Mouse (Mus musculus) kidney, postnatal 0 days (tissue): ENCODE results near the gene Sf3a1. TPM values are rescaled to one million over a fixed set of nuclear protein-coding genes. Genes with fewer than 3 reads are reported as not detected.
A peak's percentile ranks its signal among the peaks of the same experiment; 100 is the strongest.

ENCODE experiments used
- ATAC-seq: fragments of 200-750 bp; cut with Nextera tagmentation; replicated peaks from 2 replicates; pipeline ENCODE4 v1.8.0; 2017; ENCODE audit warnings: low read depth, moderate number of reproducible peaks, moderate TSS enrichment, moderate library complexity; ENCODE audit not compliant: low FRiP score
- DNase-seq: peaks from one replicate; pipeline ENCODE4 v3.0.0-alpha.2; 2016; ENCODE audit warnings: low spot score
- H3K27ac ChIP-seq: fragments of 300-500 bp; sonication (generic); 2 replicates; pipeline ENCODE4 v1.5.1; 2014; ENCODE audit warnings: mild to moderate bottlenecking
- H3K27me3 ChIP-seq: fragments of 300-500 bp; sonication (generic); 2 replicates; pipeline ENCODE4 v1.6.1; 2014; ENCODE audit warnings: low read length, mixed read lengths; ENCODE audit not compliant: insufficient read depth
- H3K36me3 ChIP-seq: fragments of 300-500 bp; sonication (generic); 2 replicates; pipeline ENCODE4 v1.6.1; 2014; ENCODE audit warnings: low read length, mixed read lengths; ENCODE audit not compliant: insufficient read depth
- H3K4me1 ChIP-seq: fragments of 300-500 bp; sonication (generic); replicated peaks from 2 replicates; pipeline ENCODE4 v1.6.1; 2014; ENCODE audit warnings: antibody characterized with exemption, low read length, mixed read lengths; ENCODE audit not compliant: insufficient read depth
- H3K4me2 ChIP-seq: fragments of 300-500 bp; sonication (generic); 2 replicates; pipeline ENCODE4 v1.6.1; 2014; ENCODE audit warnings: mild to moderate bottlenecking, low read length, moderate library complexity, mixed read lengths
- H3K4me3 ChIP-seq: fragments of 300-500 bp; sonication (generic); replicated peaks from 2 replicates; pipeline ENCODE4 v1.5.1; 2014; ENCODE audit warnings: low read depth, low read length
- H3K9ac ChIP-seq: fragments of 300-500 bp; sonication (generic); 2 replicates; pipeline ENCODE4 v1.6.1; 2014; ENCODE audit warnings: low read depth, low read length
- H3K9me3 ChIP-seq: fragments of 300-500 bp; sonication (generic); replicated peaks from 2 replicates; pipeline ENCODE4 v1.6.1; 2016; ENCODE audit warnings: low read length, inconsistent platforms, mixed read lengths
- CTCF ChIP-seq: IDR thresholded peaks from 2 replicates; pipeline ENCODE4 v1.5.1; 2016; ENCODE audit warnings: antibody characterized with exemption, low read depth, mild to moderate bottlenecking, moderate library complexity
- WGBS: fragments of 180-500 bp; shearing (Covaris S2); extraction: QIAGEN DNeasy Blood & Tissue Kit; methylation state at CpG from one replicate; pipeline ENCODE4 v1.1.7; 2014; 5-methylcytosine and 5-hydroxymethylcytosine counted together
- polyA plus RNA-seq: library from polyadenylated mRNA; unstranded; fragments of >200 nt; fragmentation: Nextera tagmentation; extraction: Ambion mirVana; gene quantifications from 2 replicates; pipeline ENCODE4 v1.2.1, GENCODE M21; 2015

The Sf3a1 gene
- polyA plus RNA-seq, 1 experiment from 2014 or later: 31.2 TPM

DNA sequence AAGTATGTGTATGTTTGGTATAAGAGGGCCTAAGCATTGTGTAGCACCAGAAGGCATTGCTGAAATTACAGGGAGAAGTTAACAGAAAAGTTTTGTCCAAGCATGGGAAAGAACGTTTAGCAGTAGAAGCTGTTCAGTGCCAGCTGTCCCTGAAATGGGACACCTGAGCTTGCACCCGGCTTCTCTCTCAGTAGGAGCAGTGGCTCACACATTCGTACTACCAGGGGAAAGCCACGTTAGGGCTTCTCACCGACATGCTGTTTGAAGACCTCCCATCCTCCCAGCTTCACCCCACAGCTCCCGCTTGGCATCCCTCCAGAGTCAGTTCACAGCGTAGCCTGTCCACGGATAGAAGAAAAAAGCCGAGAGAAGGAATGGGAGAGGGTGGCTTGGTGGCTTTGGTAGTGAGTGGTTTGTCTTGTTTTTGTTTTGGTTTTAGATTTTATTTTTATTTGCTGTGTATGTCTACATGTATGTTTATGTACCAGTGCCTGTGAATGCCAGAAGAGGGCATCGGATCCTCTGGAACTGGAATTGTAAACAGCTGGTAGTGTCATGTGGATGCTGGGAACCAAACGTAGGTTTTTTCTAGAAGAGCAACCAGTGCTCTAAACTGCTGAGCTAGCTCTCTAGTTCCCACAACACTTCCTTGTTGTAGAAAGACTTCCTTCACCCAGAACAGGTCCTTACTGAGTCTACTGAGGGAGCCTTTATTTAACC is 42.0 kb downstream of the Sf3a1 start:
- WGBS: 50% methylated on average over 11 of the region's 11 CpGs
- no peak overlapping the region for H3K27ac ChIP-seq
- H3K4me2 ChIP-seq: no peak overlapping the region
- no peaks in the 10 kb centered on the region for H3K27me3 ChIP-seq
- no peak overlapping the region for H3K4me3 ChIP-seq
- TF ChIP-seq CTCF: 0 out of 2 replicates have a peak, but pooled peaks have one; percentile 15
- no peak for DNase-seq
- no peak for ATAC-seq
- H3K36me3 ChIP-seq: no peaks in the 10 kb centered on the region
- H3K9ac ChIP-seq: no peak overlapping the region
- no peaks in the 10 kb centered on the region for H3K9me3 ChIP-seq
- H3K4me1 ChIP-seq: peaks cover 22% of the 10 kb centered on the region

DNA sequence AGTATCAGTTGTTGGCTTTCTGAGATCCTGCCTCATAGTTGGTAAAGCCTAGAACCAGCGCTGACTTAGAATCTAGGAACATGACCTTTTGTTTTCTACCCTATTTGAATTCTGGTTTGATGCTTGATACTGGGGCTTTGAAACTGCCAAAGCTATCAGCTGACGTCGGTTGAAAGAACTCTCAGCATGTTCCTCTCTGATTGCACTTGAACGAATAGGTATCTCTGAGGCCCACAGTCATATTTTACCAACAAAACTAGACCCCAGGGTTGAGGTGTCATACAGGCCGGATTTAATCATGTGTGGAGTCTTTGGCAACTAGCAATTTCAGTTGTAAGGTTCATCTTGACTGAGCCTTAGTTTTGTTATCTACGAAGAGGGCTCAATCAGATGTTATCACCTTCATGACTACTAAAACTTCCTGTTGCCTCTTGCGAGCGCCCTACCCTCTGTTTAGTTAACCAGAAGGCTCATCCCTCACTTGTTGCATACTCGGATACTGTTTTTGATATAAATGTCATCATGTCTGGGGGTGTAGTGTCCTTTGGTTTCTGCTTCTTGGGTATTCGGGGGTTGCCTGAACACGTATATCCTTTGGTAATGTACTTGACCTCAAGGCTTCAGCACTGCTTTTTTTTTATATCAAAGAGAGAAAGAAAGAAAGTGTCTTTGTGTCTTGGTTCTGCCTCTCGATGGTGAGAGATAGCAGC is 43.0 kb downstream of the Sf3a1 start:
- 61% methylated on average over 12 of the region's 12 CpGs for WGBS
- Histone ChIP-seq H3K4me2 (no peak overlapping the region), H3K4me1 (peaks cover 15% of the 10 kb centered on the region), H3K36me3 (peaks cover 9% of the 10 kb centered on the region; the same call in 1 of the 2 replicates), H3K9me3 (no peaks in the 10 kb centered on the region), H3K27ac (peak overlapping the region; percentile 77), H3K4me3 (no peak overlapping the region), H3K9ac (no peak overlapping the region), H3K27me3 (no peaks in the 10 kb centered on the region)
- TF ChIP-seq CTCF: no peak
- ATAC-seq: no peak
- no peak for DNase-seq

DNA sequence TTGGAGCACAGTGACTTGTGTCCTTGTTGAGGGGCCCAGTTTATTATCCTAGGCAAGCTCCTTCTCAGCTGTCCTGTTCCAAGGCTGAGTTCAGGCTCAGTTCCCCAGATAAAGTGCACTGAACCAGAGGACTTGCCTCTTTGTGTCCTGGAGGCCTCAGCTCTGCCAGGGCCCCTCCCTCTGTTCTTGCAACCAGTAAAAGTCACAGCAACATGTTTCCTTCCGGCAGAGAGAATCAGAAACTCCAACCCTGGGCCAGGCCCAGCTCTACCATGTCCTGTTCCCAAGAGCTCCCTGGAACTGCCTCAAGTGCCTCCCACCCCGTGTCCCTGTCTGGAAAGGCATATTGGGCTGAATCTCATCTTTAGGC is 43.5 kb downstream of the Sf3a1 start:
- peaks cover 9% of the 10 kb centered on the region for H3K36me3 ChIP-seq

DNA sequence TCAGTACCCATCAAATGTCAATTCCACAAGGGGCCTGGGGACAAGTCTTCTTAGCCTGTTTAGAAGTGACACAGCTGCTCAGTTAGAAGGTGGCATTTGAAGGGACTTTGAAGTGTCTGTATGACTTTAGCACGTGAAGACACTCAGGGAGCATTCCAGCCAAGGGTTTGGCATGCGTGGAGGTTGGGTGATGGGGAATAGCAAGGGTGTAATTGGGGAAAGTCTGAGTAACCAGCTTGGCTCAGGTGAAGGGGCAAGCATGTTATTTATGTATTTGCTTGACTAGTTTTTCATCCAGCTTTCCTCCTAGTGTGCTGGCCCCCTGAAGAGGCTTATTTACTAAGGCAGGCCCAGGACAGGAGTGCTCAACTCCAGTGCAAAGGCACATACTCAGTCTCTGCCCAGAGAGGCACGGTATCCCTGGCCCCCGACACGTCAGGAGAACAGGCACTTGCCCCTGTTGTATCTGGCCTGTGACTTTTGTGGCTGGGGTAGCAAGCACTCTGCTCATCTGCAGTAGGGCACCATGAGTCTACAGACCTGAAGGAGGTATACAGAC is 45.0 kb downstream of the Sf3a1 start:
- H3K4me1 ChIP-seq: peaks cover 15% of the 10 kb centered on the region
- 77% methylated on average over 5 of the region's 5 CpGs for WGBS
- ATAC-seq (no peak; the same call in 1 of the 2 replicates), DNase-seq (no peak)
- H3K36me3 ChIP-seq: peaks cover 20% of the 10 kb centered on the region
- no peak overlapping the region for H3K9ac ChIP-seq
- H3K27me3 ChIP-seq: no peaks in the 10 kb centered on the region
- H3K9me3 ChIP-seq: no peaks in the 10 kb centered on the region
- no peak overlapping the region for H3K4me2 ChIP-seq
- no peak for TF ChIP-seq CTCF
- no peak overlapping the region for H3K4me3 ChIP-seq
- 0 out of 2 replicates have a peak overlapping the region, but pooled peaks have one; percentile 13 for H3K27ac ChIP-seq

More for the DNA sequence above, 43.5 kb downstream of the Sf3a1 start:
- no peaks in the 10 kb centered on the region for H3K27me3 ChIP-seq
- peaks cover 15% of the 10 kb centered on the region for H3K4me1 ChIP-seq
- no peak overlapping the region for H3K9ac ChIP-seq
- no peak overlapping the region for H3K4me3 ChIP-seq
- H3K27ac ChIP-seq: peak overlapping the region; percentile 77
- ATAC-seq (peak; percentile 64; the same call in 1 of the 2 replicates), DNase-seq (peak; percentile 79)
- 6% methylated on average over 2 of the region's 2 CpGs for WGBS
- TF ChIP-seq CTCF: no peak
- H3K9me3 ChIP-seq: no peaks in the 10 kb centered on the region
- no peak overlapping the region for H3K4me2 ChIP-seq

DNA sequence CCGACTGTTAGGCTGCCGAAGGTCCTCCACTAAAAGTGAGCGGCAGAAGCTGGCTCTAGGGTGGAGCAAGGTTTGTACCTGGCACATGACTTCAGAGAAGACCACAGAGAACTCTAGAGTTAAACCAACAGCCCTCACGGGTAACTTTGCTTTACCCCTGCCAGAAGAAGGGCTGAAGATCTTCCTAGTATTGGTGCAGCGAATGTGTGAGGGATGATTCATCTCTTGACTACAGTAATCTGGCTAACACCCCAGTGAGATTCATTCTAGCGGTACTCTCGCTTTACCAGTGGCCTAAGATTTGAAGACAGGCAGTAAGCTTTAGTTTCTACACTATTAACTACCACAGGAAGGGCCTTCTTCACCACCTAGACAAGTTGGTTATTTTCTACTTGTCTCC is 45.8 kb downstream of the Sf3a1 start:
- Histone ChIP-seq H3K27ac (no peak overlapping the region), H3K4me3 (no peak overlapping the region), H3K36me3 (peaks cover 28% of the 10 kb centered on the region), H3K27me3 (no peaks in the 10 kb centered on the region), H3K4me1 (peaks cover 15% of the 10 kb centered on the region), H3K9ac (no peak overlapping the region), H3K9me3 (no peaks in the 10 kb centered on the region), H3K4me2 (no peak overlapping the region)
- no peak for TF ChIP-seq CTCF
- 83% methylated on average over 7 of the region's 7 CpGs for WGBS
- ATAC-seq: no peak
- DNase-seq: no peak

DNA sequence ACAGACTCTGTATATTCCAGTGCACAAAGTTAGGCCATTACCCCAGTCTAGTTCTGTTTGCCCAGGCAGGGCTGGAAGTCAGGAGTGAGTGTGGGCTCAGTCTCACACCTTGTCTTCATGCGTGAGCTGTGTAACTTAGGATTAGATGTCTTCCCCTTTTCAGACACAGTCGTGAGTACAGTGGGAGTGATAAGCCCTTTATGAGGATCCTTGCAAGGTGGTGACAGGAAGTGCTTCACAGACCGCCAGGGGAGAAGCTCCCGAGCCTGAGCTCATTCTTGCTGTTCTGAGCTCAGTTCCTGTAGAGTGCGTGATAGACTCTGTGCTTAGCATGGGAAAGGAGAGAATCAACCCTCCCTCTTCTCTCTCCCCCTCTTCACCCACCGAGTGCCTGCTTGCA is 46.4 kb downstream of the Sf3a1 start:
- TF ChIP-seq CTCF: no peak
- Histone ChIP-seq H3K27me3 (no peaks in the 10 kb centered on the region), H3K9ac (no peak overlapping the region), H3K36me3 (peaks cover 32% of the 10 kb centered on the region), H3K4me3 (no peak overlapping the region), H3K4me2 (no peak overlapping the region), H3K27ac (no peak overlapping the region), H3K4me1 (peaks cover 15% of the 10 kb centered on the region), H3K9me3 (no peaks in the 10 kb centered on the region)
- ATAC-seq (no peak), DNase-seq (no peak)
- WGBS: 70% methylated on average over 6 of the region's 6 CpGs
